Mouse (Mus musculus) brain, embryonic 14.5 days (tissue): ENCODE data around the gene Nupr1l.

Source experiments
- CTCF ChIP-seq: fragments of 200-500 bp; IDR thresholded peaks from 2 replicates; pipeline ENCODE4 v1.5.1; 2012; ENCODE audit warnings: inconsistent platforms, mild to moderate bottlenecking, moderate library complexity, borderline replicate concordance; ENCODE audit not compliant: insufficient read depth, insufficient read length; ENCODE audit errors: extremely low read depth
- POLR2A ChIP-seq: fragments of 200-500 bp; IDR thresholded peaks from 2 replicates; pipeline ENCODE4 v1.6.1; 2012; ENCODE audit warnings: mild to moderate bottlenecking, inconsistent platforms, borderline replicate concordance; ENCODE audit not compliant: poor library complexity, insufficient read depth, insufficient read length, severe bottlenecking; ENCODE audit errors: extremely low read depth

- no peak for TF ChIP-seq CTCF
- no peak for TF ChIP-seq POLR2A
These were observed 11.0 kb downstream of the Nupr1l start for GRCm38 (mm10) chr5:129919320-129919719.
